Mouse (Mus musculus) yolk sac, embryonic 10.5 days (tissue): Measurements from ENCODE around the gene Krtcap3.

ENCODE experiments used
- DNase-seq: peaks from one replicate; pipeline ENCODE4 v3.0.0-alpha.2; 2017; ENCODE audit warnings: low spot score

The Krtcap3 gene

DNA sequence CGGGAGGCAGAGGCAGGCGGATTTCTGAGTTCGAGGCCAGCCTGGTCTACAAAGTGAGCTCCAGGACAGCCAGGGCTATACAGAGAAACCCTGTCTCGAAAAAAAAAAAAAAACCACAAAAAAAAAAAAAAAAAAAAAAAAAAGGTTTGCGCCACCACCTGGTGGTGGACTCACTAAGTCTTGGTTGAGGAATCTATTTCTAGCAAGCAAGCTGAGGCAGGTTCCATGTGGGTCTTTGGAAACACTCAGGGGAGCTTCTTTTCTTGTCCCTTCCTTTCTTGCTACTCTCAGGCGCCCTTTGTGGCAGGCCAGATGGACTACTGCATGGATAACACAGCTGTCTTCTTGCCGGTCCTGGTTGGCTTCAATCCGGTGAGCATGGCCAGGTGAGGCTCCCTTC, 50.4 kb downstream of the Krtcap3 start:
- DNase-seq = no peak
